Mouse (Mus musculus) MEL-GATA-1-ER (cell line): Measurements from ENCODE around the gene Anks3.
A peak's percentile ranks its signal among the peaks of the same experiment; 100 is the strongest.

ENCODE experiments used
- DNase-seq: peaks from one replicate; pipeline ENCODE4 v3.0.0-alpha.2; 2012; ENCODE audit warnings: low read depth; ENCODE audit errors: extremely low read depth

Anks3 gene

GRCm38 (mm10) chr16:4968426-4968825 is 4.4 kb upstream of the Anks3 start:
- DNase-seq, result no peak

GRCm38 (mm10) chr16:4965392-4966129 is 1.6 kb upstream of the Anks3 start:
- DNase-seq, result no peak

- DNase-seq, result peak; percentile 19
Measured at GRCm38 (mm10) chr16:4964731-4965391, 856 bp upstream of the Anks3 start.

- no peak for DNase-seq
Measured at GRCm38 (mm10) chr16:4963346-4963745, 659 bp downstream of the Anks3 start.

- no peak for DNase-seq
Measured at GRCm38 (mm10) chr16:4960260-4960659, 3.7 kb downstream of the Anks3 start.

GRCm38 (mm10) chr16:4957446-4957845 is 6.6 kb downstream of the Anks3 start:
- no peak for DNase-seq

- DNase-seq, result no peak
Measured at GRCm38 (mm10) chr16:4956609-4957008, 7.4 kb downstream of the Anks3 start.

GRCm38 (mm10) chr16:4947378-4947777 is 16.6 kb downstream of the Anks3 start:
- DNase-seq, result no peak

- DNase-seq, result no peak
Measured at GRCm38 (mm10) chr16:4946155-4946554, 17.9 kb downstream of the Anks3 start.

GRCm38 (mm10) chr16:4945415-4945814 is 18.6 kb downstream of the Anks3 start:
- no peak for DNase-seq

- DNase-seq, result no peak
Measured at GRCm38 (mm10) chr16:4943431-4943830, 20.6 kb downstream of the Anks3 start.

GRCm38 (mm10) chr16:4942868-4943267 is 21.1 kb downstream of the Anks3 start:
- DNase-seq, result no peak

GRCm38 (mm10) chr16:4941016-4941415 is 23.0 kb downstream of the Anks3 start:
- no peak for DNase-seq

- no peak for DNase-seq
Measured at GRCm38 (mm10) chr16:4940311-4940850, 23.6 kb downstream of the Anks3 start.

GRCm38 (mm10) chr16:4939412-4939811 is 24.6 kb downstream of the Anks3 start:
- no peak for DNase-seq

GRCm38 (mm10) chr16:4938989-4939388 is 25.0 kb downstream of the Anks3 start:
- peak; percentile 85 for DNase-seq

GRCm38 (mm10) chr16:4938461-4938860 is 25.5 kb downstream of the Anks3 start, which contains the start of gene Nudt16l1:
Gene Nudt16l1, plus strand, starts transcription at chr16:4938761.
- DNase-seq, result no peak

GRCm38 (mm10) chr16:4937351-4938190 is 26.4 kb downstream of the Anks3 start:
- DNase-seq, result no peak

- no peak for DNase-seq
Measured at GRCm38 (mm10) chr16:4935931-4936703, 27.9 kb downstream of the Anks3 start.

- DNase-seq, result no peak
Measured at GRCm38 (mm10) chr16:4935430-4935829, 28.6 kb downstream of the Anks3 start.

- DNase-seq, result no peak
Measured at GRCm38 (mm10) chr16:4932429-4932828, 31.6 kb downstream of the Anks3 start.
